Mouse (Mus musculus): ENCODE measurements around the gene Prr14l. TPM values are rescaled to one million over a fixed set of nuclear protein-coding genes. Genes with fewer than 3 reads are reported as not detected.
"Not testable (repeated sequence)": the region's sequence is repeated elsewhere in the genome, so short reads cannot be mapped to it uniquely, and the experiment has no call there.

The Prr14l gene
- total RNA-seq, 1 experiment = 21.9 TPM

DNA sequence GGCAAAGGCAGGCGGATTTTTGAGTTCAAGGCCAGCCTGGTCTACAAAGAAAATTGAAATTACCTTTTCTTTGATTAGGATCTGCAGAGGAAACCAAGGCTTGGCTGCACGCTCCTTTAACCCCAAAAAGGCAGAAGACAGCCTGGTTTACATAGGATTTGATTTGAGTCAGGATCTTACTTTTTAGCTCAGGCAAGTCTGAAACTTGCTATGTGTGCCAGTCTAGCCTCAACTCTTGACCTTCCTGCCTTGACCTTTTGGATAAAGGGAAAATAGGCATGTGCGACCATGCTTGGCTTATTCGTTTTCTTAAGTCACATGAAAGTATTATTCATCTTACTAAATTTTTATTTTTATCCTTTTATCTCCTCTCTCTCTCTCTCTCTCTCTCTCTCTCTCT is 762 bp upstream of the Prr14l start:
- peak overlapping the region; percentile 40; the same call in 1 of the 2 replicates for H3K9ac ChIP-seq (ENCODE audit: insufficient read depth, low read depth, low read length, poor library complexity, severe bottlenecking)
- peaks cover 11 to 19% of the 10 kb centered on the region in 2 experiments for H3K4me1 ChIP-seq (ENCODE audit: control insufficient read depth in 2 of 2, insufficient read depth in 2 of 2, low read length in 2 of 2, poor library complexity in 1 of 2)
- no peak for DNase-seq (ENCODE audit: low read depth, low spot score)
- no peaks in the 10 kb centered on the region for H3K9me3 ChIP-seq (ENCODE audit: control insufficient read depth, insufficient read depth, low read depth, low read length)
- TF ChIP-seq CHD2 (IDR thresholded peaks at IDR 0.05; ENCODE audit: low read depth, low read length) (no peak), HCFC1 (IDR thresholded peaks at IDR 0.05; ENCODE audit: borderline replicate concordance, insufficient read depth, low read length) (no peak), MAFK (IDR thresholded peaks at IDR 0.05; ENCODE audit: insufficient read depth, low read depth, low read length) (no peak), ZC3H11A (IDR thresholded peaks at IDR 0.05; ENCODE audit: borderline replicate concordance, low read depth, low read length) (no peak), ZNF384 (IDR thresholded peaks at IDR 0.05; ENCODE audit: low read depth, low read length) (no peak)
- in situ Hi-C loops (cut with MboI; ENCODE audit: low sequenced_read_pairs in 2 of 2, unreplicated experiment in 2 of 2) = no loop called here
- H3K4me3 ChIP-seq (ENCODE audit: insufficient read depth in 1 of 2, low read depth in 1 of 2, low read length in 2 of 2, poor library complexity in 1 of 2, severe bottlenecking in 1 of 2) = no peak overlapping the region
- H3K27ac ChIP-seq (ENCODE audit: insufficient read depth, low read depth, low read length, poor library complexity, severe bottlenecking) = peak overlapping the region; percentile 3; the same call in 1 of the 2 replicates
- H3K36me3 ChIP-seq (ENCODE audit: control insufficient read depth, insufficient read depth, low read length, poor library complexity, severe bottlenecking) = no peaks in the 10 kb centered on the region

- TF ChIP-seq CHD2 (IDR thresholded peaks at IDR 0.05; ENCODE audit: low read depth, low read length) = no peak
- no peak for TF ChIP-seq HCFC1 (IDR thresholded peaks at IDR 0.05; ENCODE audit: borderline replicate concordance, insufficient read depth, low read length)
- TF ChIP-seq ZC3H11A (IDR thresholded peaks at IDR 0.05; ENCODE audit: borderline replicate concordance, low read depth, low read length) = no peak
- no peak for TF ChIP-seq ZNF384 (IDR thresholded peaks at IDR 0.05; ENCODE audit: low read depth, low read length)
- no peak for TF ChIP-seq MAFK (IDR thresholded peaks at IDR 0.05; ENCODE audit: insufficient read depth, low read depth, low read length)
- Histone ChIP-seq H3K9me3 (ENCODE audit: control insufficient read depth, insufficient read depth, low read depth, low read length) (no peaks in the 10 kb centered on the region), H3K36me3 (ENCODE audit: control insufficient read depth, insufficient read depth, low read length, poor library complexity, severe bottlenecking) (no peaks in the 10 kb centered on the region), H3K27ac (ENCODE audit: insufficient read depth, low read depth, low read length, poor library complexity, severe bottlenecking) (peak overlapping the region; percentile 38; the same call in 1 of the 2 replicates), H3K9ac (ENCODE audit: insufficient read depth, low read depth, low read length, poor library complexity, severe bottlenecking) (peak overlapping the region; percentile 50; the same call in 1 of the 2 replicates), H3K4me1 (ENCODE audit: control insufficient read depth in 2 of 2, insufficient read depth in 2 of 2, low read length in 2 of 2, poor library complexity in 1 of 2) (peaks cover 11 to 19% of the 10 kb centered on the region in 2 experiments), H3K4me3 (ENCODE audit: insufficient read depth in 1 of 2, low read depth in 1 of 2, low read length in 2 of 2, poor library complexity in 1 of 2, severe bottlenecking in 1 of 2) (peak overlapping the region in 1 of 2 experiments; percentile 19; a peak in 1 of 4 replicates)
- DNase-seq (ENCODE audit: low read depth, low spot score) = no peak
- in situ Hi-C loops (cut with MboI; ENCODE audit: low sequenced_read_pairs in 2 of 2, unreplicated experiment in 2 of 2) = no loop called here
Measured at GRCm38 (mm10) chr5:32852026-32852425, 2.0 kb downstream of the Prr14l start.

- H3K4me1 ChIP-seq (ENCODE audit: control insufficient read depth in 2 of 2, insufficient read depth in 2 of 2, low read length in 2 of 2, poor library complexity in 1 of 2) = peaks cover 9 to 19% of the 10 kb centered on the region in 2 experiments
- in situ Hi-C loops (cut with MboI; ENCODE audit: low sequenced_read_pairs in 2 of 2, unreplicated experiment in 2 of 2); H3K9me3 ChIP-seq (ENCODE audit: control insufficient read depth, insufficient read depth, low read depth, low read length); H3K4me3 ChIP-seq (ENCODE audit: insufficient read depth in 1 of 2, low read depth in 1 of 2, low read length in 2 of 2, poor library complexity in 1 of 2, severe bottlenecking in 1 of 2); H3K36me3 ChIP-seq (ENCODE audit: control insufficient read depth, insufficient read depth, low read length, poor library complexity, severe bottlenecking); DNase-seq (ENCODE audit: low read depth, low spot score); H3K27ac ChIP-seq (ENCODE audit: insufficient read depth, low read depth, low read length, poor library complexity, severe bottlenecking); H3K9ac ChIP-seq (ENCODE audit: insufficient read depth, low read depth, low read length, poor library complexity, severe bottlenecking): not testable (repeated sequence)
Measured at GRCm38 (mm10) chr5:32849580-32849979, 4.5 kb downstream of the Prr14l start.

DNA sequence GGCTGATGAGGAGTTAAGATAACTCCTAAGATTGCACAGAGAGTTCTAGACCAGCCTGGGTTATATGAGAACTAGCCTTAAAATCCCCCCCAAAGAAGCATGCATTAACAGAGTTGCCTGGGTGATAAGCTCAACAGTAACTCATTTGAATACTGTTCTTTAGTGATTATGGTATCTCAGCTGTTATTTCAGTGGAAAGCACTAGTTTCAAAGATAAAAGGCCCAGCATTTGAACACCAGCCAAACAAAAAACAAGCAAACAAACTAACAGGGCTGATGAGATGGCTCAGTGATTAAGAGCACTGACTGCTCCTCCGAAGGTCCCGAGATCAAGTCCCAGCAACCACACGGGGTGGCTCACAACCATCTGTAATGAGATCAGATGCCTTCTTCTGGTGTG is 4.9 kb downstream of the Prr14l start:
- H3K4me1 ChIP-seq (ENCODE audit: control insufficient read depth in 2 of 2, insufficient read depth in 2 of 2, low read length in 2 of 2, poor library complexity in 1 of 2) = peaks cover 9 to 17% of the 10 kb centered on the region in 2 experiments
- no peaks in the 10 kb centered on the region; the same call in 1 of the 2 replicates for H3K36me3 ChIP-seq (ENCODE audit: control insufficient read depth, insufficient read depth, low read length, poor library complexity, severe bottlenecking)
- in situ Hi-C loops (cut with MboI; ENCODE audit: low sequenced_read_pairs in 2 of 2, unreplicated experiment in 2 of 2) = no loop called here
- no peaks in the 10 kb centered on the region for H3K9me3 ChIP-seq (ENCODE audit: control insufficient read depth, insufficient read depth, low read depth, low read length)
- no peak overlapping the region for H3K27ac ChIP-seq (ENCODE audit: insufficient read depth, low read depth, low read length, poor library complexity, severe bottlenecking)
- no peak for DNase-seq (ENCODE audit: low read depth, low spot score)
- H3K4me3 ChIP-seq (ENCODE audit: insufficient read depth in 1 of 2, low read depth in 1 of 2, low read length in 2 of 2, poor library complexity in 1 of 2, severe bottlenecking in 1 of 2) = no peak overlapping the region
- no peak overlapping the region for H3K9ac ChIP-seq (ENCODE audit: insufficient read depth, low read depth, low read length, poor library complexity, severe bottlenecking)
- no peak for TF ChIP-seq CHD2 (IDR thresholded peaks at IDR 0.05; ENCODE audit: low read depth, low read length)
- TF ChIP-seq ZC3H11A (IDR thresholded peaks at IDR 0.05; ENCODE audit: borderline replicate concordance, low read depth, low read length) = no peak
- no peak for TF ChIP-seq MAFK (IDR thresholded peaks at IDR 0.05; ENCODE audit: insufficient read depth, low read depth, low read length)
- no peak for TF ChIP-seq ZNF384 (IDR thresholded peaks at IDR 0.05; ENCODE audit: low read depth, low read length)
- TF ChIP-seq HCFC1 (IDR thresholded peaks at IDR 0.05; ENCODE audit: borderline replicate concordance, insufficient read depth, low read length) = no peak

DNA sequence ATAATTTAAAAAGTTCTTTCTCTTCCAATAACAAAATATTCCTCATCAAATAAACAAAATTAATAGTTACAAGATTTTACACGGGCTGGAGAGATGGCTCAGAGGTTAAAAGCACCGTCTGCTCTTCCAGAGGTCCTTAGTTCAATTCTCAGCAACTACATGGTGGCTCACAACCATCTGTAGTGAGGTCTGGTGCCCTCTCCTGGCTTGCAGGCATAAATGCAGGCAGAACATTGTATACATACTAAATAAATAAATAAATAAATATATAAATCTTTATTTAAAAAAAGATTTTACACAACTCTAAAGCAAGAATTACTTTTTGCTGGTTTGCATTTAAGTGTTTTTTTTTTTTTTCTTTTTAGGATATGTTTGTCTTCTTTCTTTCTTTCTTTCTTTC is 14.0 kb downstream of the Prr14l start:
- Histone ChIP-seq H3K9me3 (ENCODE audit: control insufficient read depth, insufficient read depth, low read depth, low read length) (no peaks in the 10 kb centered on the region), H3K9ac (ENCODE audit: insufficient read depth, low read depth, low read length, poor library complexity, severe bottlenecking) (no peak overlapping the region), H3K4me3 (ENCODE audit: insufficient read depth in 1 of 2, low read depth in 1 of 2, low read length in 2 of 2, poor library complexity in 1 of 2, severe bottlenecking in 1 of 2) (no peak overlapping the region), H3K4me1 (ENCODE audit: control insufficient read depth in 2 of 2, insufficient read depth in 2 of 2, low read length in 2 of 2, poor library complexity in 1 of 2) (no peaks in the 10 kb centered on the region; a peak in 1 of 4 replicates), H3K27ac (ENCODE audit: insufficient read depth, low read depth, low read length, poor library complexity, severe bottlenecking) (no peak overlapping the region), H3K36me3 (ENCODE audit: control insufficient read depth, insufficient read depth, low read length, poor library complexity, severe bottlenecking) (peaks cover 17% of the 10 kb centered on the region)
- no peak for DNase-seq (ENCODE audit: low read depth, low spot score)
- in situ Hi-C loops (cut with MboI; ENCODE audit: low sequenced_read_pairs in 2 of 2, unreplicated experiment in 2 of 2) = no loop called here
- TF ChIP-seq HCFC1 (IDR thresholded peaks at IDR 0.05; ENCODE audit: borderline replicate concordance, insufficient read depth, low read length) (no peak), ZC3H11A (IDR thresholded peaks at IDR 0.05; ENCODE audit: borderline replicate concordance, low read depth, low read length) (no peak), CHD2 (IDR thresholded peaks at IDR 0.05; ENCODE audit: low read depth, low read length) (no peak), ZNF384 (IDR thresholded peaks at IDR 0.05; ENCODE audit: low read depth, low read length) (no peak), MAFK (IDR thresholded peaks at IDR 0.05; ENCODE audit: insufficient read depth, low read depth, low read length) (no peak)

Measured in ES-E14 (cell line).